Mouse (Mus musculus): ENCODE results near the gene Fubp1. TPM values are rescaled to one million over a fixed set of nuclear protein-coding genes. Genes with fewer than 3 reads are reported as not detected.
"Not testable (repeated sequence)": the region's sequence is repeated elsewhere in the genome, so short reads cannot be mapped to it uniquely, and the experiment has no call there.

The Fubp1 gene
- polyA plus RNA-seq, 1 experiment, result 142 TPM

DNA sequence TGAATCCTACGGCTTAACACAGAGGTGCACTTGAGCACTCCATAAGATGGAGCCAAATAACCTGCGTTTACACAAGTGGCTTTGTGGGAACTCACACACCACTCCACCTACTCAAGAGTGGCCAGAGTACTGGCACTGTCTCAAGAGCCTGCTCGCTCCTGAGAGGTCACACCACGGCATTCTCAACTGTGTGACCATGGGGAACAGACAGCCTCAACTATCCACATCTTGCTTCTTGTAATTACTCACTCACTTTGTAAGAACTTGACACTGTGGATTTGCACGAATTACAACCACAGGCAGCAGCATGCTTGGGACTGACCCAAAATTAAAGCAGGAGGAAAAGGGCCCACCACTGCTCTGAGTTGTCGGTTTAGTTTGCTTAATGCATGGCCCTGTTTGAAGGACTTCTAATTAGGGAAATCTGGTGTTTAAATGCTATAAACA is 18.4 kb upstream of the Fubp1 start:
- Histone ChIP-seq H3K27ac (ENCODE audit: insufficient read depth, low read length) (peak overlapping the region; percentile 100), H3K4me1 (ENCODE audit: control insufficient read depth, insufficient read depth, low read length) (peaks cover 2% of the 10 kb centered on the region; the same call in 1 of the 2 replicates), H3K4me3 (ENCODE audit: insufficient read depth, low read length) (peak overlapping the region; percentile 100)
- TF ChIP-seq POLR2A (IDR thresholded peaks at IDR 0.05; ENCODE audit: low read depth, low read length), result peak; percentile 61
- no peak for TF ChIP-seq CTCF (IDR thresholded peaks at IDR 0.05; ENCODE audit: borderline replicate concordance, insufficient read depth, low read length)

DNA sequence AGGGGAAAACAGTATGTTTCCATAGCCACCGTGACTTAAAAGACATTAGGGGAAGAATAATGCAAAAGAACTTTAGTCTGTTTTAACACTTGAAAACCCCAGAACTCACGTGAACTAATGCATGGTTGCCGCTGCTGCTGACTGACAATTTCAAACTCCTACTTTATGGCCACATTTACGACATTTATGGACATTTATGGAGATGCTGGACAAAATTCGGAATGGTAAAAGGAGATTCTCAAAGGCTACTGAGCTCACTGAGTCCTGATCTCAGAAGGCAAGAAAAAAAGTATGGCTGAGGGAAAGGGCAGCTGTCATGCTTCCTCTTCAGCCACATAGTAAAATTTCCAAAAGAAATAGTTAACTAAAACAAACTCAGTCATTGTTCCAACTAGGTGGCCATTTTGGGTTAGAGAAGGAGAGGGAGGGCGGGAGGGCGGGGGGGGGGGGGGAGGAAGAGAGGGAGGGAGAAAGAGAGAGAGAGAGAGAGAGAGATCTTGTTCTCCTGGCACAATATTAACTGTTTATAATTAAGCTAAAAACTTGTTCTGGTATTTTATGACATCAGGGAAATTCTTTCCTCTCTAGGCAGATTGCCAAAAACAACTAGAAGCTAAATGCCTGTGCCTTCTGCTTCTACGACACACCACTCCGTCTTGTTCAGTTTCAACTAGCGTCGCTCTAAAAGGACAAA is 17.8 kb upstream of the Fubp1 start:
- peaks cover 2% of the 10 kb centered on the region; the same call in 1 of the 2 replicates for H3K4me1 ChIP-seq (ENCODE audit: control insufficient read depth, insufficient read depth, low read length)
- TF ChIP-seq POLR2A (IDR thresholded peaks at IDR 0.05; ENCODE audit: low read depth, low read length) (0 out of 2 replicates have a peak, but pooled peaks have one; percentile 36), CTCF (IDR thresholded peaks at IDR 0.05; ENCODE audit: borderline replicate concordance, insufficient read depth, low read length) (no peak)
- peak overlapping the region; percentile 100 for H3K27ac ChIP-seq (ENCODE audit: insufficient read depth, low read length)
- peak overlapping the region; percentile 100 for H3K4me3 ChIP-seq (ENCODE audit: insufficient read depth, low read length)

DNA sequence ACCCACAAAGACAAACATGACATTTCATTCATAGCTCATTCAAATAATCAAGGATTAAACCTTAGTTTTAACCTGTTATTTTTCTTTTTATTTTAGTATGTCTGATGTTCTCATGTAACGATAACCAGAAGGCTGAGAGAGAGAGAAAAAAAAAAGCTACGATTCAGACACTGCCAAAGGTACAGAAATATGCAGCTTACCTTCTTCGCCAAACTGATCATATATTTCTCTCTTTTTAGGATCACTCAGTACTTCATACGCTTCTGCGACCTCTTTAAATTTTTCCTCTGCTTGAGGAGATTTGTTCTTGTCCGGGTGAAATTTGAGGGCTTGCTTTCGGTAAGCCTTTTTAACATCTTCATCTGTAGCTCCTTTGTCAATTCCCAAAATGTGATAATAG is 17.0 kb upstream of the Fubp1 start:
- H3K27ac ChIP-seq (ENCODE audit: insufficient read depth, low read length), result peak overlapping the region; percentile 82
- H3K4me3 ChIP-seq (ENCODE audit: insufficient read depth, low read length), result peak overlapping the region; percentile 76
- peaks cover 2% of the 10 kb centered on the region; the same call in 1 of the 2 replicates for H3K4me1 ChIP-seq (ENCODE audit: control insufficient read depth, insufficient read depth, low read length)
- no peak for TF ChIP-seq POLR2A (IDR thresholded peaks at IDR 0.05; ENCODE audit: low read depth, low read length)
- no peak for TF ChIP-seq CTCF (IDR thresholded peaks at IDR 0.05; ENCODE audit: borderline replicate concordance, insufficient read depth, low read length)

DNA sequence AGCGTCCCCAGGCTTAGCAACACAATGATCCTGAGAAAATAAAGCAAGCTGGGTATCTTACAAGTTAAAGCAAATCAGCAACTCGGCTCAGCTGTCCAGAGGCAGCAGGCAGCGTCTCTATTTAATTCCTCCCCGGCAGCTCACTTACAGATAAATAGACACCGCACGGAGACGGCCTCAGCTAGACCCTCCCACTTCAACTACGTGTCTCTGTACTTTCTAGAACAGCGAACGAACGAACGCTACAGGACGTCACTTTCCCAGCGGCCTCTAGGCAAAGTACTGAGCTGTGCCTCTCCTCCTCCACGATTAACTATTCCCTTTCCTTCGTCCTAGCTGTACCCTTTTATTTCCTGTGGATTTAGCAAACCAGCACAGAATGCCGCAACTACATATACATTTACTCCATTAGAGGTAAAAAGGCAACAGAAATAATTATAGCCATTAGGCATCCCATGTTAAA is 16.6 kb upstream of the Fubp1 start:
- TF ChIP-seq CTCF (IDR thresholded peaks at IDR 0.05; ENCODE audit: borderline replicate concordance, insufficient read depth, low read length) (no peak), POLR2A (IDR thresholded peaks at IDR 0.05; ENCODE audit: low read depth, low read length) (peak; percentile 99)
- Histone ChIP-seq H3K27ac (ENCODE audit: insufficient read depth, low read length) (peak overlapping the region; percentile 82), H3K4me1 (ENCODE audit: control insufficient read depth, insufficient read depth, low read length) (peaks cover 2% of the 10 kb centered on the region; the same call in 1 of the 2 replicates), H3K4me3 (ENCODE audit: insufficient read depth, low read length) (peak overlapping the region; percentile 76)

DNA sequence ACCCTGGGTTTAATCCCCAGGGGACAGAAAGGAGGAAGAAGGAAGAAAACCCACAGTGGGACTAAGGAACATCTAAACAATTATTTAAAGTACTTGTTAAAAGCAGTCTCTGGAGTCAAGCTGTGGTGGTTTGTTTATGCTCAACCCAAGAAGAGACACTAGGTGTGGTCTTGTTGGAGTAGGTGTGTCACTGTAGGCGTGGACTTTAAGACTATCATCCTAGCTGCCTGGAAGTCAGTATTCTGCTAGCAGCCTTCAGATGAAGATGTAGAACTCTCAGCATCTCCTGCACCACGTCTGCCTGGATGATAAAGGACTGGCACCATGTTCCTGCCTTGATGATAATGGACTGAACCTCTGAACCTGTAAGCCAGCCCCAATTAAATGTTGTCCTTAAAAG is 13.0 kb upstream of the Fubp1 start:
- H3K4me1 ChIP-seq (ENCODE audit: control insufficient read depth, insufficient read depth, low read length); H3K4me3 ChIP-seq (ENCODE audit: insufficient read depth, low read length); H3K27ac ChIP-seq (ENCODE audit: insufficient read depth, low read length): not testable (repeated sequence)

DNA sequence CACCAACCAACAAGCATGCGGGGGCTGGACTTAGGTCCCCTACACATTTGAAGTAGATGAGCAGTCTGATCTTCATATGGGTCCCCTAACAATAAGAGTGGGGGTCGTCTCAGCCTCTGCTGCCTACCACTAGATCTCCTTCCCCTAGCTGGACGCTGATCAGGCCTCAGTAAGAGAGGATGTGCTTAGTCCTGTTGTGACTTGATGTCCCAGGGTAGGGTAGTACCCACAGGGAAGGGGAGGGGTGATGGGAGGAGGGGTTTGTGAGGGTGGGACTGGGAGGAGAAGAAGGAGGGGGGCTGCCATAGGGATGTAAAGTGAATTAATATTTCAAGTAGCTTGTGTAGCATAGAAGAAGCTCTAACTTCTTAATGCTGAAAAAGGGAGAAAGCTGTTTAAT is 11.1 kb upstream of the Fubp1 start:
- no peak overlapping the region for H3K27ac ChIP-seq (ENCODE audit: insufficient read depth, low read length)
- no peak overlapping the region for H3K4me3 ChIP-seq (ENCODE audit: insufficient read depth, low read length)
- H3K4me1 ChIP-seq (ENCODE audit: control insufficient read depth, insufficient read depth, low read length), result no peaks in the 10 kb centered on the region
- no peak for TF ChIP-seq CTCF (IDR thresholded peaks at IDR 0.05; ENCODE audit: borderline replicate concordance, insufficient read depth, low read length)
- TF ChIP-seq POLR2A (IDR thresholded peaks at IDR 0.05; ENCODE audit: low read depth, low read length), result no peak

DNA sequence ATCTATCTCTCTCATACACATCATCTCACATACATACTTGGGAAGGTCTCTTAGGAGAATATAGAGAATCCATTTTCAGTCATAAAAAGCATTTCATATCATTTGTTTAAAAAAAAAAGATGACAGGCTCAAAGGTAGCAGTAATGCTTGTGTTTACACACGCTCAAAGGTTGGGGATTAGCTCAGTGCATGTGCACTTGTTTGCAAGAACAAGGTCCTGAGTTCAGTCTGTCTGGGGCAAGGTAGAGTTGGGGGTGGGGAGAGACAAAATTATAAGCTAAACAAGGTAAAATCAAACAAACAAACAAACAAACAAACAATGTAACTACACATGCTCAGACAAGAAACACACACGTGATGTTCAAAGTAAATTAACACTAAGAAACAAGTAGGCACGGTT is 9.0 kb upstream of the Fubp1 start:
- no peaks in the 10 kb centered on the region for H3K4me1 ChIP-seq (ENCODE audit: control insufficient read depth, insufficient read depth, low read length)
- H3K4me3 ChIP-seq (ENCODE audit: insufficient read depth, low read length), result no peak overlapping the region
- TF ChIP-seq CTCF (IDR thresholded peaks at IDR 0.05; ENCODE audit: borderline replicate concordance, insufficient read depth, low read length), result no peak
- no peak for TF ChIP-seq POLR2A (IDR thresholded peaks at IDR 0.05; ENCODE audit: low read depth, low read length)

DNA sequence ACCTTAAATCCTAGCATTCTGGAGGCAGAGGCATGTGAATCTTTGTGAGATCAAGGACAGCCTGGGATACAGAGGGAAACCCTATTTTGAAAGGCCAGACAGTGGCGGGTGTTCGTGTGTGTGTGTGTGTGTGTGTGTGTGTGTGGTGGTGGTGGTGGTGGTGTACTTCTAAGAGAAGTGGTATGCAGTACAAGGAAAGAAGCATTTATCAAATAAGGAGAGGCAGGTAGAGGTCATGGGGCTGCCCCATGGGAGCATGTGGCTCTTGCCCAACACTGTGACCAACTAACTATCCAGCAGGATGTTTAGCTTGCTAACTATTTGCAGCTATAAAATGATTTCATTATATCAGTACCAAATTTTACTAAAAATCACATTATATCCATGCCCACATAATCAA is 8.6 kb upstream of the Fubp1 start:
- H3K4me1 ChIP-seq (ENCODE audit: control insufficient read depth, insufficient read depth, low read length), result no peaks in the 10 kb centered on the region
- H3K27ac ChIP-seq (ENCODE audit: insufficient read depth, low read length), result no peak overlapping the region
- TF ChIP-seq POLR2A (IDR thresholded peaks at IDR 0.05; ENCODE audit: low read depth, low read length) (no peak), CTCF (IDR thresholded peaks at IDR 0.05; ENCODE audit: borderline replicate concordance, insufficient read depth, low read length) (no peak)
- no peak overlapping the region for H3K4me3 ChIP-seq (ENCODE audit: insufficient read depth, low read length)

More for the DNA sequence above, 9.0 kb upstream of the Fubp1 start:
- no peak overlapping the region for H3K27ac ChIP-seq (ENCODE audit: insufficient read depth, low read length)

DNA sequence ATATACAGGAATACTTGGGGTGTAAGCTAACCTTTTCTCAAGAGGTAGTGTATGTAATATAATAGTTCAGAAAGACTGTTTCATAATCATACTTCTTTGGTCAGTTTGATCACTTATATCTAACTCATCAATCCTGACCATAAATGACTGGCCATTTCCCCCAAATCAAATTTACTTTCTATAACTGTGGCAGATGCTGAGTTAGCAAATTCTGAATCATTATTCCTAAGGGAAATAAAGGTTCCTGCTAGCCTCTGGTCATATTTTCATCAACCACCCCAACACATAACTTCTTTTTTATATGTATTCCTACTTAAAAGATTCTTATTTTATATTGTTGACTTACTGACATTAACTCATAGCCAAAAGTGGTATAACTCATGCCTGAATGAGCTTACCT is 7.3 kb upstream of the Fubp1 start:
- Histone ChIP-seq H3K4me1 (ENCODE audit: control insufficient read depth, insufficient read depth, low read length) (peaks cover 3% of the 10 kb centered on the region; the same call in 1 of the 2 replicates), H3K4me3 (ENCODE audit: insufficient read depth, low read length) (no peak overlapping the region), H3K27ac (ENCODE audit: insufficient read depth, low read length) (no peak overlapping the region)
- TF ChIP-seq POLR2A (IDR thresholded peaks at IDR 0.05; ENCODE audit: low read depth, low read length), result no peak
- TF ChIP-seq CTCF (IDR thresholded peaks at IDR 0.05; ENCODE audit: borderline replicate concordance, insufficient read depth, low read length), result no peak

DNA sequence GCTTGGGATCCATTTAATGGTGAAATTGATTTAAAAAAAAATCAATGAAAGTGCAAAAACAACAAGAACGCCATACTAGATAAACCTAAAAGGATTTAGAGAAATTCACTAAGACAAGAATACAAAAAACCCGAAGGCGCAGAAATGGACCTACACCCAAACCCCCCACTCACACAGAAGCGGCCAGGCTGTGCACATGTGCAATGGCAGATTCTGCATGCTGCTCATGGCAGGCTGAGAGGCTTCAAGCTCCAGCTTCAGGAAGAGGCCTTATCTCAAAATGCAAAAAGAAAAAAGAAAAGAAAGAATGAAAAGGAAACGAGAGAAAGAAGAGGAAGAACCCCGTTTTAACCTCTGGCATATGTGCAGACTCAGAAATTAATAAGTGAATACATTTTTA is 6.8 kb upstream of the Fubp1 start:
- peaks cover 4% of the 10 kb centered on the region; the same call in 1 of the 2 replicates for H3K4me1 ChIP-seq (ENCODE audit: control insufficient read depth, insufficient read depth, low read length)
- no peak overlapping the region for H3K4me3 ChIP-seq (ENCODE audit: insufficient read depth, low read length)
- no peak overlapping the region for H3K27ac ChIP-seq (ENCODE audit: insufficient read depth, low read length)
- TF ChIP-seq POLR2A (IDR thresholded peaks at IDR 0.05; ENCODE audit: low read depth, low read length) (no peak), CTCF (IDR thresholded peaks at IDR 0.05; ENCODE audit: borderline replicate concordance, insufficient read depth, low read length) (no peak)
